Mouse (Mus musculus) cortical plate, adult 2 months (tissue): ENCODE data around the gene Trpc7. TPM values are rescaled to one million over a fixed set of nuclear protein-coding genes. Genes with fewer than 3 reads are reported as not detected.

Source experiments
- H3K27ac ChIP-seq: fragments of 200-500 bp; 2 replicates; pipeline ENCODE4 v1.5.1; 2012; ENCODE audit warnings: low read length, control low read depth, inconsistent platforms; ENCODE audit not compliant: insufficient read depth
- H3K4me1 ChIP-seq: fragments of 200-500 bp; 2 replicates; pipeline ENCODE4 v1.6.1; 2011; ENCODE audit warnings: low read length; ENCODE audit not compliant: control insufficient read depth, insufficient read depth
- H3K4me3 ChIP-seq: fragments of 200-500 bp; 2 replicates; pipeline ENCODE4 v1.5.1; 2011; ENCODE audit warnings: mild to moderate bottlenecking, low read length, control low read depth; ENCODE audit not compliant: insufficient read depth
- CTCF ChIP-seq: fragments of 200-500 bp; IDR thresholded peaks from 2 replicates; pipeline ENCODE4 v1.5.1; 2011; ENCODE audit warnings: mild to moderate bottlenecking, control low read depth, low read length; ENCODE audit not compliant: insufficient read depth; ENCODE audit errors: extremely low read depth
- POLR2A ChIP-seq: fragments of 200-500 bp; IDR thresholded peaks from 2 replicates; pipeline ENCODE4 v1.6.1; 2011; ENCODE audit warnings: mild to moderate bottlenecking, low read length, control low read depth; ENCODE audit not compliant: insufficient read depth; ENCODE audit errors: extremely low read depth
- polyA plus RNA-seq: library from polyadenylated mRNA; depleted of rRNA; stranded (reverse); fragments of >200 nt; gene quantifications from 2 replicates; pipeline ENCODE4 v1.2.3, GENCODE M21; 2012

Trpc7 gene
- polyA plus RNA-seq, 1 experiment: 1.5 TPM

GRCm38 (mm10) chr13:56770786-56771185 is 125.0 kb downstream of the Trpc7 start:
- TF ChIP-seq CTCF (no peak), POLR2A (no peak)
- Histone ChIP-seq H3K4me3 (no peak overlapping the region), H3K27ac (no peak overlapping the region)

GRCm38 (mm10) chr13:56770136-56770578 is 125.6 kb downstream of the Trpc7 start:
- TF ChIP-seq POLR2A (no peak), CTCF (no peak)
- Histone ChIP-seq H3K27ac (no peak overlapping the region), H3K4me1 (peaks cover 3% of the 10 kb centered on the region; the same call in 1 of the 2 replicates), H3K4me3 (no peak overlapping the region)

More at GRCm38 (mm10) chr13:56770786-56771185, 125.0 kb downstream of the Trpc7 start:
- H3K4me1 ChIP-seq: peaks cover 3% of the 10 kb centered on the region; the same call in 1 of the 2 replicates

- no peak overlapping the region for H3K27ac ChIP-seq
- peaks cover 3% of the 10 kb centered on the region; the same call in 1 of the 2 replicates for H3K4me1 ChIP-seq
- TF ChIP-seq CTCF (no peak), POLR2A (no peak)
- H3K4me3 ChIP-seq: no peak overlapping the region
These were observed 126.4 kb downstream of the Trpc7 start for GRCm38 (mm10) chr13:56769431-56769830.

GRCm38 (mm10) chr13:56766211-56766610 is 129.6 kb downstream of the Trpc7 start:
- TF ChIP-seq CTCF: no peak
- TF ChIP-seq POLR2A: no peak
- H3K27ac ChIP-seq: no peak overlapping the region
- peaks cover 6% of the 10 kb centered on the region for H3K4me1 ChIP-seq
- H3K4me3 ChIP-seq: no peak overlapping the region

GRCm38 (mm10) chr13:56765284-56766032 is 130.3 kb downstream of the Trpc7 start:
- no peak overlapping the region for H3K4me3 ChIP-seq
- TF ChIP-seq POLR2A (no peak), CTCF (no peak)
- no peak overlapping the region for H3K27ac ChIP-seq
- H3K4me1 ChIP-seq: peaks cover 6% of the 10 kb centered on the region

- Histone ChIP-seq H3K4me3 (no peak overlapping the region), H3K27ac (no peak overlapping the region), H3K4me1 (peaks cover 5% of the 10 kb centered on the region)
- TF ChIP-seq CTCF: no peak
- TF ChIP-seq POLR2A: no peak
These were observed 133.2 kb downstream of the Trpc7 start for GRCm38 (mm10) chr13:56762446-56763229.

GRCm38 (mm10) chr13:56758492-56758891 is 137.3 kb downstream of the Trpc7 start:
- no peak overlapping the region for H3K4me3 ChIP-seq
- H3K4me1 ChIP-seq: peaks cover 3% of the 10 kb centered on the region
- no peak overlapping the region for H3K27ac ChIP-seq
- TF ChIP-seq POLR2A (no peak), CTCF (peak; percentile 71)

GRCm38 (mm10) chr13:56757201-56757600 is 138.6 kb downstream of the Trpc7 start:
- H3K27ac ChIP-seq: no peak overlapping the region
- no peak for TF ChIP-seq POLR2A
- TF ChIP-seq CTCF: no peak
- no peaks in the 10 kb centered on the region for H3K4me1 ChIP-seq
- H3K4me3 ChIP-seq: no peak overlapping the region

GRCm38 (mm10) chr13:56755871-56756270 is 139.9 kb downstream of the Trpc7 start:
- H3K4me1 ChIP-seq: no peaks in the 10 kb centered on the region
- H3K27ac ChIP-seq: no peak overlapping the region
- TF ChIP-seq CTCF (no peak), POLR2A (no peak)
- H3K4me3 ChIP-seq: no peak overlapping the region

- H3K4me1 ChIP-seq: no peaks in the 10 kb centered on the region
- H3K4me3 ChIP-seq: peak within 1 kb of the TSS; percentile 38
- TF ChIP-seq CTCF (no peak), POLR2A (no peak)
- H3K27ac ChIP-seq: no peak within 1 kb of the TSS
These were observed 142.4 kb downstream of the Trpc7 start, which contains the start of gene Gm45623 for GRCm38 (mm10) chr13:56753192-56753951. Gene Gm45623, minus strand, starts transcription at chr13:56753827.
